Mouse (Mus musculus) B cell, adult 62 days (primary cell): Measurements from ENCODE around the gene Esp15. TPM values are rescaled to one million over a fixed set of nuclear protein-coding genes. Genes with fewer than 3 reads are reported as not detected.

Experiments used
- total RNA-seq: library from RNA; stranded (reverse); gene quantifications from 4 replicates; pipeline ENCODE4 v1.2.4, GENCODE M21; 2023

Esp15 gene
- not detected in 4 replicates for total RNA-seq

GRCm38 (mm10) chr17:39640654-39641053, at the start of gene Esp15:
Gene Esp15, plus strand, starts transcription at chr17:39640954.

Other genes with a start within 250 kb of the Esp15 start
- gene Esp18, start 234.6 kb upstream of the Esp15 start, total RNA-seq: not detected in 4 replicates
- gene Esp16, start 104.8 kb upstream of the Esp15 start, total RNA-seq: not detected in 4 replicates